Mouse (Mus musculus): ENCODE results near the gene Vwa1. TPM values are rescaled to one million over a fixed set of nuclear protein-coding genes. Genes with fewer than 3 reads are reported as not detected.

Vwa1 gene
- polyA plus RNA-seq, 1 experiment, result 31.8 TPM

Other genes starting within 250 kb of the Vwa1 start
- 71.2 and 72.4 TPM in 2 replicates for gene Nadk, start 212.3 kb downstream of the Vwa1 start, polyA plus RNA-seq (2012; rRNA removed)
- gene Slc35e2, start 173.3 kb downstream of the Vwa1 start, polyA plus RNA-seq (2012; rRNA removed), result 19.6 and 20.6 TPM in 2 replicates
- 60.7 and 65.4 TPM in 2 replicates for gene Cdk11b, start 149.8 kb downstream of the Vwa1 start, polyA plus RNA-seq (2012; rRNA removed)
- not detected in 2 replicates for gene Gm10563, start 129.3 kb downstream of the Vwa1 start, polyA plus RNA-seq (2012; rRNA removed)
- gene Mmp23, start 121.3 kb downstream of the Vwa1 start, polyA plus RNA-seq (2012; rRNA removed), result 4.6 TPM in 2 replicates
- gene Mib2, start 105.5 kb downstream of the Vwa1 start, polyA plus RNA-seq (2012; rRNA removed), result 136 and 143 TPM in 2 replicates
- gene Fndc10, start 80.4 kb downstream of the Vwa1 start, polyA plus RNA-seq (2012; rRNA removed), result 52.0 and 57.4 TPM in 2 replicates
- gene Ssu72, start 69.9 kb downstream of the Vwa1 start, polyA plus RNA-seq (2012; rRNA removed), result 134 and 142 TPM in 2 replicates
- 62.9 and 63.6 TPM in 2 replicates for gene Tmem240, start 39.9 kb downstream of the Vwa1 start, polyA plus RNA-seq (2012; rRNA removed)
- 88.4 and 95.8 TPM in 2 replicates for gene Atad3a, start 13.6 kb downstream of the Vwa1 start, polyA plus RNA-seq (2012; rRNA removed)
- 24.2 and 26.8 TPM in 2 replicates for gene Tmem88b, start 11.2 kb upstream of the Vwa1 start, polyA plus RNA-seq (2012; rRNA removed)
- not detected in 2 replicates for gene Ankrd65, start 15.7 kb upstream of the Vwa1 start, polyA plus RNA-seq (2012; rRNA removed)
- 101 and 116 TPM in 2 replicates for gene Mrpl20, start 28.2 kb upstream of the Vwa1 start, polyA plus RNA-seq (2012; rRNA removed)
- gene Ccnl2, start 37.8 kb upstream of the Vwa1 start, polyA plus RNA-seq (2012; rRNA removed), result 127 and 144 TPM in 2 replicates
- 126 and 131 TPM in 2 replicates for gene Aurkaip1, start 56.6 kb upstream of the Vwa1 start, polyA plus RNA-seq (2012; rRNA removed)
- 19.0 and 19.3 TPM in 2 replicates for gene Mxra8, start 65.0 kb upstream of the Vwa1 start, polyA plus RNA-seq (2012; rRNA removed)
- 129 and 134 TPM in 2 replicates for gene Dvl1, start 72.7 kb upstream of the Vwa1 start, polyA plus RNA-seq (2012; rRNA removed)
- 0.36 and 0.38 TPM in 2 replicates for gene Tas1r3, start 88.7 kb upstream of the Vwa1 start, polyA plus RNA-seq (2012; rRNA removed)
- 19.6 and 22.3 TPM in 2 replicates for gene Cptp, start 94.7 kb upstream of the Vwa1 start, polyA plus RNA-seq (2012; rRNA removed)
- 36.9 and 41.1 TPM in 2 replicates for gene Ints11, start 94.8 kb upstream of the Vwa1 start, polyA plus RNA-seq (2012; rRNA removed)
- gene Pusl1, start 117.1 kb upstream of the Vwa1 start, polyA plus RNA-seq (2012; rRNA removed), result 86.6 and 87.9 TPM in 2 replicates
- 101 and 109 TPM in 2 replicates for gene Acap3, start 117.1 kb upstream of the Vwa1 start, polyA plus RNA-seq (2012; rRNA removed)
- 69.5 and 70.8 TPM in 2 replicates for gene Ube2j2, start 169.1 kb upstream of the Vwa1 start, polyA plus RNA-seq (2012; rRNA removed)
- 14.3 and 17.1 TPM in 2 replicates for gene C1qtnf12, start 187.6 kb upstream of the Vwa1 start, polyA plus RNA-seq (2012; rRNA removed)
- 9.7 and 10.6 TPM in 2 replicates for gene B3galt6, start 218.0 kb upstream of the Vwa1 start, polyA plus RNA-seq (2012; rRNA removed)
- gene Sdf4, start 218.2 kb upstream of the Vwa1 start, polyA plus RNA-seq (2012; rRNA removed), result 123 and 128 TPM in 2 replicates
- 3.6 and 5.9 TPM in 2 replicates for gene Tnfrsf4, start 239.1 kb upstream of the Vwa1 start, polyA plus RNA-seq (2012; rRNA removed)

All from frontal cortex, adult 2 months (tissue).